Mouse (Mus musculus) lung, postnatal 0 days (tissue): ENCODE measurements around the gene Zbtb17.

Experiments used
- CTCF ChIP-seq: IDR thresholded peaks from 2 replicates; pipeline ENCODE4 v1.5.1; 2016; ENCODE audit warnings: antibody characterized with exemption, mild to moderate bottlenecking
- EP300 ChIP-seq: IDR thresholded peaks from 2 replicates; pipeline ENCODE4 v1.6.1; 2016; ENCODE audit warnings: antibody characterized with exemption, mild to moderate bottlenecking, control low read depth

DNA sequence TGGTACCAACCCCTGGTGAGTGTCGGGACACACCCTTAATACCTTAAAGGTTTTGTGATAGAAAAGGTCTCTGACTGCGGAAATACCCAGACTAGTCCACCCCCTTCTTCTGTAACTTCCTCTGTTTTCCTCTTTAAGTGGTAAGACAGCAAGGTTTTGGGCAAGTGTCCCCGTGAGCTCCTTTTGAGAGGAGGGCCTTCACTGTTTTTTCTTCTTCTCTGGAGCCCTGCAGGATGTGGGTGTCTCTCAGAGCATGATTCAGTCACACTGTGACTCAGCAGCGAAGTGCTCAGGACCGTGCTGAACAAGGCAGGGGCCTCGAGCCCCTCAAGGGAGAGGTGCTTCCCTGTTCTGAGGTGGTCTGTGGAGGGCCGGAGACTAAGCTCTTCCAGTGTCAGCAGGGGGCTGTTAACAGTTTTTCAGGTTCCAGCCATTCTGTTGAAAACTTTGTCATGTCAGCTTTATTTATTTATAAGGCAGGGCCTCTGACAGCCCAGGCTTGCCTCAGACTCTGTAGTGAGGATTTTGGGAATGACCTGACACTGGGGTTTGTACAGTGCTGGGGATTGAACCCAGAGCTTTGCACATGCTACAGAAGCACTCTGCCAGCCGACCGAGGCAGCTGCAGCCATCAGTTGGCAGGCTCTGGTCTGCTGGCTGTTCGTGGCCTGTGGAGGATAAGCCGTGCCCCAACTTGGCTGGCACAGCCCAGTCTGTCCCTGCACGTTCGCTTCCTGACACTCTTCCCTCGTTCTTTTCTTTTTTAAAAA lies 10.3 kb downstream of the Zbtb17 start:
- TF ChIP-seq CTCF (no peak), EP300 (no peak)
